Mouse (Mus musculus) gastrocnemius, postnatal 4 days (tissue): ENCODE data around the gene Sde2. TPM values are rescaled to one million over a fixed set of nuclear protein-coding genes. Genes with fewer than 3 reads are reported as not detected.
"Not testable (repeated sequence)": the region's sequence is repeated elsewhere in the genome, so short reads cannot be mapped to it uniquely, and the experiment has no call there.

ENCODE experiments used
- DNase-seq, 2 experiments: peaks; one replicate each; pipeline ENCODE4 v3.0.0; 2021 to 2022; ENCODE audit warnings: low spot score in 2 of 2, mixed read lengths in 2 of 2
- total RNA-seq, 2 experiments: library from RNA; stranded (reverse); gene quantifications; 2 replicates each; pipeline ENCODE4 v1.2.3; 2021

Gene Sde2
- total RNA-seq, 2 experiments from 2014 or later, result 18.5 to 20.0 TPM

GRCm38 (mm10) chr1:180830588-180831346, 20.2 kb upstream of the Sde2 start:
- no peak for DNase-seq

GRCm38 (mm10) chr1:180835273-180836015, 15.5 kb upstream of the Sde2 start:
- no peak for DNase-seq

GRCm38 (mm10) chr1:180836467-180836866, 14.5 kb upstream of the Sde2 start:
- not testable (repeated sequence) for DNase-seq

GRCm38 (mm10) chr1:180837186-180837585, 13.7 kb upstream of the Sde2 start:
- no peak for DNase-seq

GRCm38 (mm10) chr1:180838014-180838413, 12.9 kb upstream of the Sde2 start:
- DNase-seq, result no peak

- DNase-seq, result no peak
Observed at GRCm38 (mm10) chr1:180839201-180839910, 11.6 kb upstream of the Sde2 start.

GRCm38 (mm10) chr1:180841561-180842300, 9.2 kb upstream of the Sde2 start:
- no peak for DNase-seq

GRCm38 (mm10) chr1:180848114-180848510, 2.8 kb upstream of the Sde2 start:
- peak; percentile 39 to 74 for DNase-seq

GRCm38 (mm10) chr1:180848511-180849241, 2.3 kb upstream of the Sde2 start:
- peak in 1 of 2 experiments; percentile 71 for DNase-seq

GRCm38 (mm10) chr1:180849701-180850301, 1.1 kb upstream of the Sde2 start:
- no peak for DNase-seq

- no peak for DNase-seq
Observed at GRCm38 (mm10) chr1:180858763-180859162, 7.8 kb downstream of the Sde2 start.

- no peak for DNase-seq
Observed at GRCm38 (mm10) chr1:180860030-180860429, 9.1 kb downstream of the Sde2 start.

GRCm38 (mm10) chr1:180863606-180864005, 12.7 kb downstream of the Sde2 start:
- no peak for DNase-seq

- no peak for DNase-seq
Observed at GRCm38 (mm10) chr1:180866001-180866400, 15.1 kb downstream of the Sde2 start.

GRCm38 (mm10) chr1:180870122-180870650, 19.3 kb downstream of the Sde2 start:
- DNase-seq, result no peak

- DNase-seq, result peak in 1 of 2 experiments; percentile 47
Observed at GRCm38 (mm10) chr1:180873861-180874484, 23.0 kb downstream of the Sde2 start.

GRCm38 (mm10) chr1:180874615-180875014, 23.7 kb downstream of the Sde2 start:
- DNase-seq, result no peak

GRCm38 (mm10) chr1:180875126-180875525, 24.2 kb downstream of the Sde2 start:
- no peak for DNase-seq

- no peak for DNase-seq
Observed at GRCm38 (mm10) chr1:180877466-180877865, 26.5 kb downstream of the Sde2 start.
